Mouse (Mus musculus): Measurements from ENCODE around the gene Tmbim6.
"Not testable (repeated sequence)": the region's sequence is repeated elsewhere in the genome, so short reads cannot be mapped to it uniquely, and the experiment has no call there.

DNA sequence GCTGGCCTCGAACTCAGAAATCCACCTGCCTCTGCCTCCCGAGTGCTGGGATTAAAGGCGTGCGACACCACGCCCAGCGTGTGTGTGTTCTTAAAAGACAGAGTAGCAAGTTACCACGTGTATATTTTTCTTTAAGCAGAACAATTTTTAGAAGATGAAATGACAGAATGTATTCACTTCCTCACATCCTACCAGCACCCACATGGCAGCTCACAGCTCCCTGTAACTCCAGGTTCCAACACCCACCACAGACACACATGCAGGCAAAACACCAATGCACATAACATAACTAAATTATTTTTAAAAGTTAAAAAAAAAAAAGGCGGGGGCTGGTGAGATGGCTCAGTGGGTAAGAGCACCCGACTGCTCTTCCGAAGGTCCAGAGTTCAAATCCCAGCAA, 53.5 kb downstream of the Tmbim6 start:
- TF ChIP-seq CTCF (IDR thresholded peaks at IDR 0.05); POLR2A (IDR thresholded peaks at IDR 0.05; ENCODE audit: insufficient read depth, low read depth, low read length): not testable (repeated sequence)
